Mouse (Mus musculus) duodenum, adult 2 months (tissue): ENCODE data around the gene Hmgb3. TPM values are rescaled to one million over a fixed set of nuclear protein-coding genes. Genes with fewer than 3 reads are reported as not detected.

Experiments
- polyA plus RNA-seq: library from polyadenylated mRNA; depleted of rRNA; stranded (reverse); fragments of >200 nt; gene quantifications from 2 replicates; pipeline ENCODE4 v1.2.3, GENCODE M21; 2012; ENCODE audit warnings: low replicate concordance; rRNA removed

Gene Hmgb3
- 21.4 and 24.4 TPM in 2 replicates for polyA plus RNA-seq

GRCm38 (mm10) chrX:71555415-71556114, at the start of gene Hmgb3:
Gene Hmgb3, plus strand, starts transcription at chrX:71555918.

Other genes starting within 250 kb of the Hmgb3 start
- 3.1 and 3.2 TPM in 2 replicates for gene Mtmr1, start 191.2 kb upstream of the Hmgb3 start, polyA plus RNA-seq
- gene Cd99l2, start 63.1 kb upstream of the Hmgb3 start, polyA plus RNA-seq: 1.2 and 2.0 TPM in 2 replicates
- not detected in 2 replicates for gene Gpr50, start 107.7 kb downstream of the Hmgb3 start, polyA plus RNA-seq